ENCODE assay signal across 26 mouse cellular contexts in the genomic region with DNA sequence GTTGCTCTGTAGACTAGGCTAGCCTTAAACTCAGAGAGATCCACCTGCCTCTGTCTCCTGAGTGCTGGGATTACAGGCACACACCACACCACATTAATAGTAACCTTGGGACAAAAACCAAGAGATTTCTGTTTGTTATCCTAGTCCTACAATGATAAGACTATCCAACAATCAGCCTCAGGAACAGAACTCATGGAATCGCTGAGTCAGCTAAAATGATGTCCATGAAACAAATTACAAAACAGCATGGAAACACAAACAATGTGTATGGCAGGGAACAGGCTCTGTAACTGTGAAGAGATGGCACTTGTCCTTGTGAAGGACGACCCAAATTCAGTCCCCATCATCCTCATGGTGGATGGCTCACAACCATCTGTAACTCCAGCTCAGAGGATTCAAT. TPM values are rescaled to one million over a fixed set of nuclear protein-coding genes. Genes with fewer than 3 reads are reported as not detected.
"Had no signal": no experiment of that assay in that cellular context is flagged by ENCODE, and none has a peak within 500 bp of the region (broad histone marks: within the 10 kb centered on the region; RNA-seq: fewer than 3 reads in every experiment).

No protein-coding gene starts in this region.

- H3K9ac ChIP-seq: heart, embryonic 12.5 days; hindbrain, embryonic 12.5 days; hindbrain, embryonic 14.5 days; intestine, embryonic 15.5 days; limb, embryonic 12.5 days; liver, embryonic 13.5 days; liver, embryonic 15.5 days had no signal

- H3K27ac ChIP-seq: heart, adult 2 months; hindbrain, embryonic 10.5 days; hindbrain, embryonic 12.5 days; hindbrain, embryonic 14.5 days; intestine, embryonic 15.5 days; layer of hippocampus, adult 2 months; left cerebral cortex, adult 2 months; limb, embryonic 10.5 days; limb, embryonic 12.5 days; liver, embryonic 13.5 days; liver, embryonic 15.5 days had no signal

- H3K4me1 ChIP-seq: hindbrain, embryonic 10.5 days; hindbrain, embryonic 12.5 days; intestine, embryonic 15.5 days; limb, embryonic 10.5 days; limb, embryonic 12.5 days had no signal

- H3K4me3 ChIP-seq: heart, adult 2 months; heart, embryonic 12.5 days; hindbrain, embryonic 10.5 days; hindbrain, embryonic 12.5 days; intestine, embryonic 15.5 days; layer of hippocampus, adult 2 months; left cerebral cortex, adult 2 months; limb, embryonic 10.5 days; limb, embryonic 12.5 days; liver, embryonic 13.5 days; liver, embryonic 15.5 days had no signal

- H3K4me2 ChIP-seq: heart, embryonic 12.5 days; hindbrain, embryonic 12.5 days; hindbrain, embryonic 14.5 days; intestine, embryonic 15.5 days; limb, embryonic 12.5 days; liver, embryonic 13.5 days; liver, embryonic 15.5 days had no signal

- H3K9me3 ChIP-seq: heart, embryonic 12.5 days; hindbrain, embryonic 10.5 days; hindbrain, embryonic 12.5 days; intestine, embryonic 15.5 days; limb, embryonic 10.5 days; limb, embryonic 12.5 days; liver, embryonic 13.5 days; liver, embryonic 15.5 days had no signal

- ATAC-seq: hindbrain, embryonic 16.5 days; inflammation-experienced regulatory T-cells, adult 6 months; intestine, embryonic 15.5 days; intestine, postnatal 0 days had no signal

- H3K27me3 ChIP-seq: heart, embryonic 12.5 days; hindbrain, embryonic 12.5 days; intestine, embryonic 15.5 days; limb, embryonic 12.5 days; liver, embryonic 13.5 days; liver, embryonic 15.5 days had no signal

- DNase-seq: gastrocnemius, postnatal 10 days; gastrocnemius, postnatal 25 days; heart, adult 2 months; heart, postnatal 10 days; heart, postnatal 4 days; kidney, adult 18-20 months; kidney, adult 8-10 months; kidney, postnatal 10 days; kidney, postnatal 25 days; kidney, postnatal 4 days; liver; liver, embryonic 13.5 days had no signal

RNA-seq across cellular contexts. Expression of a gene that starts 47.9 kb away (rescaled TPM):
- total RNA-seq: granulocyte monocyte progenitor cell, adult 5-6 weeks had no signal
- polyA plus RNA-seq: liver, embryonic 15.5 days had no signal
